8 mouse cellular contexts compared by ENCODE assay signal in the genomic region with DNA sequence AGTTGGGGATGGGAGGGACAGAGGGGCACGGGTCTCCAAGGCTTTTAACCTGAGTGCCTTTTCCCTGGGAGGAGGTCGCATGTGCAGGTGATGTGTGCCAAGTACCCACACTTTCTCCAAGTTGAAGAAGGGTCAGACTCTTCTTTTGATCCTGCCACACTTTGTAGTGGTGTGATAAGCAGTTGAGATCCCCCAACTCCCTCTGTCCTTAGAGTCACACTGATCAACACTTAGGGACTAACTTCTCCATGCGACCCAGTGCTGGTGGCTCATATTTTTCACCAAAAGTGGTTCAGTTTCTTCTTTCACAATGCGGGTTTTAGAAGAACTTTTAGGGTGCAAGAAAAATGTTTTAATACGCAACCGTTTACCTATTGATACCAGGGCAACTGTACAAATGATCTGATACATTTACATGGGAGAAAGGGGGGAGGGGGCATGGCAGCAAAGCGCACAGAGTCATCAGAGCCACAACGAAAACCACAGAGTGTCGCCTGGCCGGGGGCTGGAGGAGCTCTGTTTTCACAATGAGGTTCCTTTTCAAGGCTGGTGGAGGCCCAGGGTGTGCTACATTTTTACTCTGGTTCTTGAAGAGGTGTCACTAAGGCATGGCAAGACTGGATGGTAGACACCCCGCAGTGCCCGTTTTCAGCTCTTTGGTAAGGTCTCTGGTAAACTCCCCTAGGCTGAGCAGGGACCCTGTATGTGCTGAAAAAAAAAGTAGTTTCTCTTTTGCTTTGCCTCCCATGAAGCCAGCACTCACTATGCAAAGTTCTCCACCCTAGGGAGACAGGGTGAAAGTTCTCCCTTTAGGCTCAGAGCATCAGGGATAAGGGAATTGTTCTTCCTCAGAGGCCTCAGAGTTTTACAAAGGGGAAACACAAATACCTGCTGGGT. TPM values are rescaled to one million over a fixed set of nuclear protein-coding genes. Genes with fewer than 3 reads are reported as not detected.
DNase-seq lines count a peak whose midpoint lies in the region; ATAC-seq and TF ChIP-seq lines count a peak whose summit lies in the region.

No protein-coding gene starts in this region.

- peaks cover 5% of the 10 kb centered on the region; the same call in 1 of the 2 replicates for H3K4me1 ChIP-seq in kidney, postnatal 0 days (replicated peaks; ENCODE audit: insufficient read depth, low read length)
- peaks cover 15% of the 10 kb centered on the region for H3K4me1 ChIP-seq in forebrain, embryonic 12.5 days
- H3K4me1 ChIP-seq in limb, embryonic 12.5 days (replicated peaks) = peaks cover 13% of the 10 kb centered on the region
- H3K4me1 ChIP-seq in midbrain, embryonic 16.5 days (ENCODE audit: control insufficient read depth, insufficient read depth, low read length) = peaks cover 8% of the 10 kb centered on the region; the same call in 1 of the 2 replicates

- TF ChIP-seq CTCF in kidney, postnatal 0 days (IDR thresholded peaks at IDR 0.05; ENCODE audit: low read depth) = no peak

- peak overlapping the region; percentile 53 for H3K9ac ChIP-seq in kidney, postnatal 0 days (ENCODE audit: low read depth, low read length)
- peak overlapping the region; percentile 25; the same call in 1 of the 2 replicates for H3K9ac ChIP-seq in forebrain, embryonic 12.5 days
- H3K9ac ChIP-seq in limb, embryonic 12.5 days (replicated peaks) = peak overlapping the region; percentile 53
- 0 out of 2 replicates have a peak overlapping the region, but pooled peaks have one; percentile 45 for H3K9ac ChIP-seq in midbrain, embryonic 16.5 days (ENCODE audit: low read depth, low read length)

- DNase-seq in kidney, postnatal 0 days (ENCODE audit: low spot score) = no peak
- no peak for DNase-seq in kidney, postnatal 14 days
- DNase-seq in layer of hippocampus, adult 11-12 months (ENCODE audit: low spot score) = no peak
- no peak for DNase-seq in gastrocnemius, postnatal 10 days
- DNase-seq in gastrocnemius, postnatal 4 days (ENCODE audit: low spot score in 2 of 2) = no peak

- peak overlapping the region; percentile 35 for H3K4me3 ChIP-seq in kidney, postnatal 0 days (replicated peaks; ENCODE audit: low read depth, low read length)
- H3K4me3 ChIP-seq in forebrain, embryonic 12.5 days (replicated peaks) = peak overlapping the region; percentile 34
- H3K4me3 ChIP-seq in limb, embryonic 12.5 days (replicated peaks) = peak overlapping the region; percentile 41
- peak overlapping the region; percentile 37 for H3K4me3 ChIP-seq in midbrain, embryonic 16.5 days (ENCODE audit: low read depth, low read length)

- 51% methylated on average over 12 of the region's 12 CpGs for WGBS in kidney, postnatal 0 days
- WGBS in forebrain, embryonic 12.5 days = 40% methylated on average over 12 of the region's 12 CpGs
- WGBS in limb, embryonic 12.5 days = 27% methylated on average over 12 of the region's 12 CpGs
- 43% methylated on average over 12 of the region's 12 CpGs for WGBS in midbrain, embryonic 16.5 days

- no peaks in the 10 kb centered on the region for H3K27me3 ChIP-seq in kidney, postnatal 0 days (ENCODE audit: insufficient read depth, low read length)
- peaks cover 70% of the 10 kb centered on the region for H3K27me3 ChIP-seq in forebrain, embryonic 12.5 days
- peaks cover 55% of the 10 kb centered on the region for H3K27me3 ChIP-seq in limb, embryonic 12.5 days
- H3K27me3 ChIP-seq in midbrain, embryonic 16.5 days (ENCODE audit: control insufficient read depth, insufficient read depth, low read depth, low read length) = peaks cover 9% of the 10 kb centered on the region

- no peaks in the 10 kb centered on the region for H3K36me3 ChIP-seq in kidney, postnatal 0 days (ENCODE audit: insufficient read depth, low read length)
- no peaks in the 10 kb centered on the region for H3K36me3 ChIP-seq in forebrain, embryonic 12.5 days (replicated peaks)
- H3K36me3 ChIP-seq in limb, embryonic 12.5 days = no peaks in the 10 kb centered on the region
- no peaks in the 10 kb centered on the region for H3K36me3 ChIP-seq in midbrain, embryonic 16.5 days (ENCODE audit: control insufficient read depth, insufficient read depth, low read length)

- no peak for ATAC-seq in kidney, postnatal 0 days (replicated peaks; ENCODE audit: low FRiP score, low read depth)
- ATAC-seq in forebrain, embryonic 12.5 days (ENCODE audit: low FRiP score) = no peak
- no peak for ATAC-seq in limb, embryonic 12.5 days (ENCODE audit: insufficient number of reproducible peaks, insufficient read depth, low FRiP score, low TSS enrichment, low read depth)
- ATAC-seq in midbrain, embryonic 16.5 days = no peak

- no peaks in the 10 kb centered on the region for H3K9me3 ChIP-seq in kidney, postnatal 0 days (replicated peaks; ENCODE audit: low read length)
- H3K9me3 ChIP-seq in forebrain, embryonic 12.5 days = no peaks in the 10 kb centered on the region
- H3K9me3 ChIP-seq in limb, embryonic 12.5 days = no peaks in the 10 kb centered on the region
- H3K9me3 ChIP-seq in midbrain, embryonic 16.5 days (replicated peaks; ENCODE audit: control insufficient read depth, low read length, poor library complexity, severe bottlenecking) = no peaks in the 10 kb centered on the region

- peak overlapping the region; percentile 82 for H3K4me2 ChIP-seq in kidney, postnatal 0 days (ENCODE audit: low read length)
- peak overlapping the region; percentile 63 for H3K4me2 ChIP-seq in forebrain, embryonic 12.5 days
- peak overlapping the region; percentile 80 for H3K4me2 ChIP-seq in limb, embryonic 12.5 days
- peak overlapping the region; percentile 74 for H3K4me2 ChIP-seq in midbrain, embryonic 16.5 days (ENCODE audit: low read length)

- no peak overlapping the region for H3K27ac ChIP-seq in kidney, postnatal 0 days
- no peak overlapping the region for H3K27ac ChIP-seq in forebrain, embryonic 12.5 days
- H3K27ac ChIP-seq in limb, embryonic 12.5 days = no peak overlapping the region
- no peak overlapping the region for H3K27ac ChIP-seq in midbrain, embryonic 16.5 days (ENCODE audit: low read length)

RNA-seq across cellular contexts. Expression of gene Lrmda, which starts 0.7 kb away (rescaled TPM):
- 0.83 and 1.3 TPM in 2 replicates for polyA plus RNA-seq in kidney, postnatal 0 days (2015; fragmentation: Nextera tagmentation; extraction: Ambion mirVana)
- 0.22 TPM in 1 of 2 replicates, not detected in the other for polyA plus RNA-seq in forebrain, embryonic 12.5 days (2016; fragmentation: Nextera tagmentation; extraction: Ambion mirVana)
- 0.41 TPM in 1 of 2 replicates, not detected in the other for polyA plus RNA-seq in limb, embryonic 12.5 days (2016; fragmentation: Nextera tagmentation; extraction: Ambion mirVana)
- polyA plus RNA-seq in midbrain, embryonic 16.5 days (2015; fragmentation: Nextera tagmentation; extraction: Ambion mirVana) = 0.34 TPM in 1 of 2 replicates, not detected in the other
- total RNA-seq in gastrocnemius, postnatal 10 days (2021) = 1 to 10 TPM; 1.2 to 1.9 TPM
- total RNA-seq in gastrocnemius, postnatal 4 days (2021) = 1 to 10 TPM; 1.5 to 1.9 TPM

RNA-seq across cellular contexts. Expression of gene Zfp503, which starts 30.8 kb away (rescaled TPM):
- 34.2 and 41.4 TPM in 2 replicates for polyA plus RNA-seq in kidney, postnatal 0 days (2015; fragmentation: Nextera tagmentation; extraction: Ambion mirVana)
- polyA plus RNA-seq in forebrain, embryonic 12.5 days (2016; fragmentation: Nextera tagmentation; extraction: Ambion mirVana) = 10.9 and 13.8 TPM in 2 replicates
- 46.0 and 47.1 TPM in 2 replicates for polyA plus RNA-seq in limb, embryonic 12.5 days (2016; fragmentation: Nextera tagmentation; extraction: Ambion mirVana)
- polyA plus RNA-seq in midbrain, embryonic 16.5 days (2015; fragmentation: Nextera tagmentation; extraction: Ambion mirVana) = 4.0 and 4.4 TPM in 2 replicates
- 1 to 10 TPM; 7.3 to 8.0 TPM for total RNA-seq in gastrocnemius, postnatal 10 days (2021)
- total RNA-seq in gastrocnemius, postnatal 4 days (2021) = 10 to 100 TPM; 14.0 to 15.6 TPM
